Mouse (Mus musculus) forebrain, embryonic 12.5 days (tissue): ENCODE measurements at regions not wholly inside any gene's neighbourhood (a gene's known extent, or its start where the extent isn't known, plus 50 kb on each side); places are given as distances from the start of the nearest gene placed in this dataset.

Experiments
- ATAC-seq: fragments of 200-750 bp; cut with Nextera tagmentation; 2 replicates; pipeline ENCODE4 v1.8.0; 2017; ENCODE audit warnings: moderate TSS enrichment; ENCODE audit not compliant: low FRiP score
- H3K27ac ChIP-seq: fragments of 300-500 bp; sonication (generic); 2 replicates; pipeline ENCODE4 v1.5.1; 2016; ENCODE audit warnings: mild to moderate bottlenecking
- H3K27me3 ChIP-seq: fragments of 300-500 bp; sonication (generic); 2 replicates; pipeline ENCODE4 v1.6.1; 2016; ENCODE audit warnings: mild to moderate bottlenecking
- H3K36me3 ChIP-seq: fragments of 300-500 bp; sonication (generic); replicated peaks from 2 replicates; pipeline ENCODE4 v1.6.1; 2016; ENCODE audit warnings: mild to moderate bottlenecking
- H3K4me1 ChIP-seq: fragments of 300-500 bp; sonication (generic); 2 replicates; pipeline ENCODE4 v1.6.1; 2016
- H3K4me2 ChIP-seq: fragments of 300-500 bp; sonication (generic); 2 replicates; pipeline ENCODE4 v1.6.1; 2016; ENCODE audit warnings: mild to moderate bottlenecking, moderate library complexity
- H3K4me3 ChIP-seq: fragments of 300-500 bp; sonication (generic); replicated peaks from 2 replicates; pipeline ENCODE4 v1.5.1; 2016; ENCODE audit warnings: mild to moderate bottlenecking
- H3K9ac ChIP-seq: fragments of 300-500 bp; sonication (generic); 2 replicates; pipeline ENCODE4 v1.6.1; 2016; ENCODE audit warnings: mild to moderate bottlenecking
- H3K9me3 ChIP-seq: fragments of 300-500 bp; sonication (generic); 2 replicates; pipeline ENCODE4 v1.6.1; 2016
- WGBS: fragments of 180-500 bp; shearing (Covaris S2); methylation state at CpG from one replicate; pipeline ENCODE4 v1.1.7; 2016; 5-methylcytosine and 5-hydroxymethylcytosine counted together

GRCm38 (mm10) chr6:74033811-74034210, 564.3 kb upstream of the 4931417E11Rik start:
- no peak for ATAC-seq
- Histone ChIP-seq H3K4me1 (no peaks in the 10 kb centered on the region), H3K4me2 (no peak overlapping the region), H3K9me3 (no peaks in the 10 kb centered on the region), H3K9ac (no peak overlapping the region), H3K36me3 (no peaks in the 10 kb centered on the region), H3K27me3 (no peaks in the 10 kb centered on the region), H3K4me3 (no peak overlapping the region), H3K27ac (no peak overlapping the region)
- 94% methylated on average over 1 of the region's 1 CpGs for WGBS

DNA sequence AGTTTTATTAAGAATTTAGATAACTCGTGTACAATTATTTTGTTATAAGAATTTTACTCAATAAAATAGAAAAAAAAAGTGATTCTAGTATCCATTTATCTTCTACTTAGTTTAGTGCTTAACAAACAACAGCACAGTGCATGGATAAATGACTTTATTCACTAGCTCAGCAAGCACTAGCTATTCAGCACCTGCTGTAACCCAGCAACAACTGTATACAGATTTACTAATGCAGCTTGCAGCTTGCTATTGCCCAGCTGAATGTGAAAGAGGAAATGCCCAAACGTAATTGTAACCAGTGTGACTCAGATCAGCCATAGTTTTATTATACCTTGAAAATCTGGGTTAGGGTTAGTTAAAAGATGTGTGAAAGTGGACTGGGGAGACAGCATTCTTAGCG, 547.6 kb upstream of the 4931417E11Rik start:
- no peak overlapping the region for H3K27ac ChIP-seq
- no peaks in the 10 kb centered on the region for H3K27me3 ChIP-seq
- no peak overlapping the region for H3K4me2 ChIP-seq
- no peaks in the 10 kb centered on the region for H3K4me1 ChIP-seq
- H3K4me3 ChIP-seq: no peak overlapping the region
- no peaks in the 10 kb centered on the region for H3K36me3 ChIP-seq
- H3K9ac ChIP-seq: no peak overlapping the region
- 60% methylated on average over 3 of the region's 3 CpGs for WGBS
- no peak; the same call in 1 of the 2 replicates for ATAC-seq
- H3K9me3 ChIP-seq: no peaks in the 10 kb centered on the region

DNA sequence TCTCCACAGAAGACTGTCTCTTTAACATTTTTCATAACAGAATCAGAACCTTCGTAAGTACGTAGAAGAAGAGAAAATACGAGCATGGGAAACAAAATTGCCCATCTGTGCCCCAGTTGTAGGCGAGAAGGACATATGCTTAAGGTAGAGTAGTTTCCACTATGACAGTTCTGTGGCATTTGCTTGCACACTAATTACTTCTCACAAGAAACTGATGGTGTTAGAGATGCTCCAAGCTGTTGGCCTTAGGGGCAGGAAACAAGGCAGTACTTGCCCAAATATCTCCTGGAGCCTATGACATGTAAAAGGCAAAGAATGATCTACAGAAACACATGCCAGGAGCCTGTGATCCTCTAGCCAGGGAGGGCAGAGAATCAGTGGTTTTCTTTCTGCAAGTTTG, 512.3 kb upstream of the 4931417E11Rik start:
- Histone ChIP-seq H3K9ac (no peak overlapping the region), H3K4me1 (no peaks in the 10 kb centered on the region), H3K27me3 (no peaks in the 10 kb centered on the region), H3K4me3 (no peak overlapping the region), H3K4me2 (no peak overlapping the region), H3K36me3 (no peaks in the 10 kb centered on the region), H3K9me3 (no peaks in the 10 kb centered on the region), H3K27ac (no peak overlapping the region)
- no peak for ATAC-seq
- 91% methylated on average over 4 of the region's 4 CpGs for WGBS

DNA sequence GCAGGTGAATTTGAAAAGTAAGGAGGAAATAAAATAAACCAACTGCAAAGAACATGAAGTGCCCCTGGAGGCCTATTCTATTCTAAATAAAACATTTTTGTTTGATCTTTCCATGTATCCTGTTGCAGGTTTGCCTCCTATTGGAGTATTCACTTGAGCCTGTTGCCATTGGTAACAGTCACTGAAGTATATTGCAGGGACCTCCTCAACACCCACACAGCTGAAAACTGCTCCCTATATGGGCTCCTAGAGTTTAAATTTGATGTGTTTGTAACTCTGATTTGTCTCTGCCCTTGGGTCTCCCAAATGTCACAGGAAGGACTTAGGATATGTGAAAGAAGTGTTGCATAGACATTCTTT, 480.4 kb upstream of the 4931417E11Rik start:
- Histone ChIP-seq H3K27me3 (no peaks in the 10 kb centered on the region), H3K27ac (no peak overlapping the region), H3K9ac (no peak overlapping the region), H3K4me2 (no peak overlapping the region), H3K4me3 (no peak overlapping the region), H3K9me3 (no peaks in the 10 kb centered on the region), H3K36me3 (no peaks in the 10 kb centered on the region), H3K4me1 (no peaks in the 10 kb centered on the region)
- no peak for ATAC-seq

GRCm38 (mm10) chr6:73949121-73949933, 479.9 kb upstream of the 4931417E11Rik start:
- no peak for ATAC-seq
- Histone ChIP-seq H3K27me3 (no peaks in the 10 kb centered on the region), H3K4me2 (no peak overlapping the region), H3K9me3 (no peaks in the 10 kb centered on the region), H3K4me1 (no peaks in the 10 kb centered on the region), H3K36me3 (no peaks in the 10 kb centered on the region), H3K4me3 (no peak overlapping the region), H3K9ac (no peak overlapping the region), H3K27ac (no peak overlapping the region)
- 63% methylated on average over 5 of the region's 5 CpGs for WGBS

GRCm38 (mm10) chr6:73913426-73914404, 444.2 kb upstream of the 4931417E11Rik start:
- H3K36me3 ChIP-seq: no peaks in the 10 kb centered on the region
- no peak overlapping the region for H3K9ac ChIP-seq
- no peak overlapping the region for H3K4me2 ChIP-seq
- no peaks in the 10 kb centered on the region for H3K27me3 ChIP-seq
- H3K4me1 ChIP-seq: no peaks in the 10 kb centered on the region
- WGBS: 61% methylated on average over 2 of the region's 2 CpGs
- ATAC-seq: no peak
- no peaks in the 10 kb centered on the region for H3K9me3 ChIP-seq
- no peak overlapping the region for H3K27ac ChIP-seq
- no peak overlapping the region for H3K4me3 ChIP-seq

GRCm38 (mm10) chr6:73889144-73889795, 419.8 kb upstream of the 4931417E11Rik start:
- Histone ChIP-seq H3K4me3 (no peak overlapping the region), H3K27me3 (no peaks in the 10 kb centered on the region), H3K9ac (no peak overlapping the region), H3K27ac (no peak overlapping the region), H3K9me3 (no peaks in the 10 kb centered on the region), H3K4me1 (no peaks in the 10 kb centered on the region), H3K36me3 (no peaks in the 10 kb centered on the region), H3K4me2 (no peak overlapping the region)
- 74% methylated on average over 1 of the region's 1 CpGs for WGBS
- no peak for ATAC-seq

DNA sequence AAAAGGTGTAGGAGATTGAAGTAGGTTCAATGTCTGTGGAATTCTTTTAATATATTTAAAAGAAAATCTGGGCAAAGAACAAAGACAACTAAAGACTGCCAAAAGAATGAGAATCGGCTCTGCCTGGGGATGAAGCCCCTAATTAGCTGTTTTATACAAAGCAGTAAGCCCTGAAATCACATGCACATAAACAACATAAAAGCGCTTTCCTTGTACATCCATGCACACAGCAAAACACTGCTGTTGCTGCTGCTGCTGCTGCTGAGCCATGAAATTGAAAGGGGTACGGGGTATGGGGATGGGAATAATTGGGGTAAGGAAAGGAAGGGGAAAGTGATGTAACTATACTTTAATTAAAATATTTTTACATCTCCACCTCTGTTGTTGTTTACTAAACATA, 409.2 kb upstream of the 4931417E11Rik start:
- WGBS: 29% methylated on average over 3 of the region's 3 CpGs
- peak; percentile 41; the same call in 1 of the 2 replicates for ATAC-seq

DNA sequence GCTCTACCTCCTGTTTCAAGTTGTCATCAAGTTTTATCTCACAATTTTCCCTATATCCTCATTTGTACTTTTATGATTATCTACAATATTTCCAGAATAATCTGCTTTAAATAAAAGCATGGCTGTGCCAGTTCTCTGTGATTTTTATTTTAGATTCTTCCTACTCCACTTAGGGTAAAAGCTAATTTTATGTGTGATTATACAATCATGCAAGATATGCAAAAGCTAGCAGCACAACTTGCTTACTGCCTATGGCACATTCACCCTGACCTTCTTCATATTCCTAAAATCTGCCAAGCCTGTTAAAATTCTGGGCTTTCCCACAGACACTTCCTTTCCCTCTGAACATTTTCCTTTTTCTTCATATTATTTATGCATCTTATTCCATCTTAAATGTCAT, 399.2 kb upstream of the 4931417E11Rik start:
- no peak overlapping the region for H3K9ac ChIP-seq
- H3K27ac ChIP-seq: no peak overlapping the region
- H3K4me1 ChIP-seq: no peaks in the 10 kb centered on the region
- H3K27me3 ChIP-seq: no peaks in the 10 kb centered on the region
- no peak overlapping the region for H3K4me2 ChIP-seq
- ATAC-seq: no peak
- H3K4me3 ChIP-seq: no peak overlapping the region
- no peaks in the 10 kb centered on the region for H3K9me3 ChIP-seq
- H3K36me3 ChIP-seq: no peaks in the 10 kb centered on the region

More for the DNA sequence above, 409.2 kb upstream of the 4931417E11Rik start:
- H3K4me2 ChIP-seq: no peak overlapping the region
- no peaks in the 10 kb centered on the region for H3K36me3 ChIP-seq
- H3K9me3 ChIP-seq: no peaks in the 10 kb centered on the region
- H3K27me3 ChIP-seq: no peaks in the 10 kb centered on the region
- H3K4me1 ChIP-seq: no peaks in the 10 kb centered on the region
- no peak overlapping the region for H3K27ac ChIP-seq
- no peak overlapping the region for H3K9ac ChIP-seq
- no peak overlapping the region for H3K4me3 ChIP-seq
